Mouse (Mus musculus): Measurements from ENCODE around the gene Clec4n.
"Not testable (repeated sequence)": the region's sequence is repeated elsewhere in the genome, so short reads cannot be mapped to it uniquely, and the experiment has no call there.

Clec4n gene

DNA sequence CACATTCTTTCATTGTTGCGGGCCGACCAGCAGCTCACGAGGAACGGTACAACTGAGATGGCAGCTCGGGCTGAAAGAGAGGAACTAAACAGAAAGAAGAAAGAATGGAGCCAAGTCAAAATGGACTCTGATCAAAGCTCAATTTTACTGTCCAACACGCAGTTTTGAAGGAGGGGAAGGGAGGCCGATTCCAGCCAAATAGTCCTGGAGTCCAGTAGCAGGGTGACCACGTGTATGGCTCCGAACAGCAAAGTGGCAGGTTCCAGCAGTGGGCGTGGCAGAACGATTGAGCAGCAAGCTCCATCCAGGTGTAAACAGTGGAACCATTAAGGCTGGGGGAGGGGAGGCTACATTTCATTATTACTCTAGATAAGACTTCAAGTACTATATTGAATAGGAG lies 63.9 kb downstream of the Clec4n start:
- not testable (repeated sequence) for DNase-seq
